Mouse (Mus musculus) CH12.LX (cell line): ENCODE results near the gene Jun. TPM values are rescaled to one million over a fixed set of nuclear protein-coding genes. Genes with fewer than 3 reads are reported as not detected.

ENCODE experiments used
- DNase-seq: peaks from one replicate; pipeline ENCODE4 v3.0.0-alpha.2; 2013; ENCODE audit errors: extremely low read depth
- H3K27ac ChIP-seq: 2 replicates; pipeline ENCODE4 v1.5.1; 2012; ENCODE audit warnings: low read depth, mild to moderate bottlenecking, control low read depth, moderate library complexity; ENCODE audit not compliant: insufficient read depth
- H3K27me3 ChIP-seq: replicated peaks from 2 replicates; pipeline ENCODE3; 2012; ENCODE audit warnings: inconsistent platforms
- H3K36me3 ChIP-seq, 2 experiments: replicated peaks in 1 of 2; 2 replicates each; pipeline versions ENCODE3 to v1.6.1; 2012; ENCODE audit warnings: inconsistent platforms in 1 of 2, low read length in 1 of 2, mild to moderate bottlenecking in 1 of 2, mixed read lengths in 1 of 2, moderate library complexity in 1 of 2; ENCODE audit not compliant: control insufficient read depth in 1 of 2, insufficient read depth in 1 of 2
- H3K4me1 ChIP-seq, 2 experiments: 2 replicates each; pipeline ENCODE4 v1.6.1; 2012; ENCODE audit warnings: inconsistent platforms in 1 of 2, moderate library complexity in 1 of 2; ENCODE audit not compliant: insufficient read depth in 2 of 2, control insufficient read depth in 1 of 2
- H3K4me2 ChIP-seq: 2 replicates; pipeline ENCODE4 v1.6.1; 2012; ENCODE audit warnings: low read depth, mild to moderate bottlenecking, control low read depth; ENCODE audit not compliant: poor library complexity, insufficient read depth, severe bottlenecking
- H3K4me3 ChIP-seq, 3 experiments: fragments of 150-350 bp in 1 of 3; sonication (generic) in 1 of 3; replicated peaks in 1 of 3; 2 replicates each; pipeline versions ENCODE3 to v1.5.1; 2011 to 2012; ENCODE audit warnings: low read depth in 2 of 3, low read length in 2 of 3, mild to moderate bottlenecking in 2 of 3, moderate library complexity in 2 of 3, control low read depth in 1 of 3, improper control_type of control experiment in 1 of 3, inconsistent platforms in 1 of 3, mixed read lengths in 1 of 3; ENCODE audit not compliant: poor library complexity in 1 of 3
- H3K79me2 ChIP-seq: replicated peaks from 2 replicates; pipeline ENCODE4 v1.6.1; 2012; ENCODE audit warnings: mild to moderate bottlenecking, moderate library complexity; ENCODE audit not compliant: control insufficient read depth, poor library complexity, insufficient read depth, severe bottlenecking; ENCODE audit errors: extremely low read depth
- H3K9ac ChIP-seq: 2 replicates; pipeline ENCODE4 v1.6.1; 2012; ENCODE audit warnings: low read depth, mild to moderate bottlenecking, control low read depth, moderate library complexity; ENCODE audit not compliant: insufficient read depth
- H3K9me3 ChIP-seq: replicated peaks from 2 replicates; pipeline ENCODE3; 2012; ENCODE audit warnings: low read length, inconsistent platforms, mixed read lengths
- BHLHE40 ChIP-seq: IDR thresholded peaks from 2 replicates; pipeline ENCODE4 v1.6.1; 2011; ENCODE audit warnings: mild to moderate bottlenecking, low read depth, low read length, improper control_type of control experiment
- CTCF ChIP-seq, 2 experiments: IDR thresholded peaks in 1 of 2; conservative IDR thresholded peaks in 1 of 2; 2 replicates each; pipeline ENCODE4 v1.5.1; 2011 to 2012; ENCODE audit warnings: low read depth in 2 of 2, low read length in 2 of 2, improper control_type of control experiment in 1 of 2, inconsistent platforms in 1 of 2, mild to moderate bottlenecking in 1 of 2, moderate library complexity in 1 of 2
- E2F4 ChIP-seq: IDR thresholded peaks from 2 replicates; pipeline ENCODE4 v1.6.1; 2011; ENCODE audit warnings: low read depth, low read length, improper control_type of control experiment; ENCODE audit not compliant: insufficient replicate concordance
- JUN ChIP-seq: IDR thresholded peaks from 2 replicates; pipeline ENCODE4 v1.6.1; 2011; ENCODE audit warnings: low read depth, mild to moderate bottlenecking, low read length, improper control_type of control experiment, moderate library complexity; ENCODE audit not compliant: insufficient read depth
- JUND ChIP-seq: conservative IDR thresholded peaks from 2 replicates; pipeline ENCODE4 v1.6.1; 2011; ENCODE audit warnings: low read depth, low read length, improper control_type of control experiment
- KAT2A ChIP-seq: IDR thresholded peaks from 2 replicates; pipeline ENCODE4 v1.6.1; 2012; ENCODE audit warnings: low read length, improper control_type of control experiment, inconsistent platforms; ENCODE audit not compliant: insufficient replicate concordance
- PAX5 ChIP-seq: IDR thresholded peaks from 2 replicates; pipeline ENCODE4 v1.6.1; 2012; ENCODE audit warnings: low read length, inconsistent platforms, mixed read lengths
- RAD21 ChIP-seq: IDR thresholded peaks from 2 replicates; pipeline ENCODE4 v1.6.1; 2011; ENCODE audit warnings: low read depth, mild to moderate bottlenecking, low read length, improper control_type of control experiment, moderate library complexity
- SIN3A ChIP-seq: IDR thresholded peaks from 2 replicates; pipeline ENCODE4 v1.6.1; 2012; ENCODE audit warnings: low read length, improper control_type of control experiment, inconsistent platforms
- UBTF ChIP-seq: IDR thresholded peaks from 2 replicates; pipeline ENCODE4 v1.6.1; 2012; ENCODE audit warnings: low read depth, mild to moderate bottlenecking, inconsistent platforms, low read length, improper control_type of control experiment, moderate library complexity
- USF2 ChIP-seq: conservative IDR thresholded peaks from 2 replicates; pipeline ENCODE4 v1.6.1; 2011; ENCODE audit warnings: low read depth, low read length, improper control_type of control experiment
- ZKSCAN1 ChIP-seq: IDR thresholded peaks from 2 replicates; pipeline ENCODE4 v1.6.1; 2012; ENCODE audit warnings: low read depth, inconsistent platforms, low read length, improper control_type of control experiment, borderline replicate concordance
- ZMIZ1 ChIP-seq: IDR thresholded peaks from 2 replicates; pipeline ENCODE4 v1.6.1; 2012; ENCODE audit warnings: low read depth, mild to moderate bottlenecking, inconsistent platforms, low read length, improper control_type of control experiment
- dilution Hi-C: fragments of 300-500 bp; cut with MboI; formaldehyde crosslinking; loops from 2 replicates; pipeline ENCODE4 v1.14.3; 2020; ENCODE audit warnings: low sequenced_read_pairs; ENCODE audit not compliant: extremely low pct_unique_long_range_greater_than_20kb, extremely low pct_ligation_motif_present
- in situ Hi-C: fragments of 300-500 bp; cut with MboI; formaldehyde crosslinking; loops from 3 replicates; pipeline ENCODE4 v1.14.3; 2019; ENCODE audit warnings: low sequenced_read_pairs, low pct_ligation_motif_present, low pct_unique_long_range_greater_than_20kb, mixed read lengths
- polyA plus RNA-seq: library from polyadenylated mRNA; unstranded; fragments of >175 nt; gene quantifications from 2 replicates; pipeline ENCODE4 v1.2.1, GENCODE M21; 2012; ENCODE audit warnings: low read depth; ENCODE audit not compliant: insufficient read length
- total RNA-seq, 2 experiments: library from RNA; depleted of rRNA; stranded (reverse); fragments of 300-350 nt in 1 of 2; fragments of >200 nt in 1 of 2; gene quantifications; 2 replicates each; pipeline ENCODE4 v1.2.3; 2012 to 2014

The Jun gene
- total and polyA plus RNA-seq, 3 experiments, result 7.2 to 15.0 (median 10.4) TPM

DNA sequence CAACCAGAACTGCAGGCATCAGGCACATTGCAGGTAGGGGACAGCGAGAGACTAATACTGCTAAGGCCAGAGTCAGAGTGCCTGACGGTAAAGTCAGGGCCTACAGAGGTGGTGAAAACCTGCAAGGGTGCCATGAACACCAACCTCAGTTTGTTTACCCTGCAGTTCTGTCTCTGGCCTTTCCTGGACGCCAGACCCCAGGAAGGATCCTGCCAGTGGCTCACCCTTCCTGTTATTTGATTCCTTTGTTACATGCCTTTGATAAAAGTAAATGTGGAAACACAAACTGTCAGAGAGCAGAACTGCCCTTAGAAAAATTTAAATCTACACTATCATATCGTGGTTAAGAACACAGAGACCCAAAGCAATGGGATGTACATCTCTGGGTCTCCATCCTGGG is 20.9 kb downstream of the Jun start:
- DNase-seq, result no peak
- in situ Hi-C loops (no loop called here), dilution Hi-C loops (no loop called here)
- Histone ChIP-seq H3K79me2 (no peaks in the 10 kb centered on the region), H3K9ac (no peak overlapping the region), H3K9me3 (no peaks in the 10 kb centered on the region), H3K4me3 (no peak overlapping the region), H3K27me3 (no peaks in the 10 kb centered on the region), H3K36me3 (no peaks in the 10 kb centered on the region), H3K4me1 (peaks cover 0 to 5% of the 10 kb centered on the region in 2 experiments; a peak in 2 of 4 replicates), H3K27ac (no peak overlapping the region), H3K4me2 (no peak overlapping the region)
- TF ChIP-seq PAX5 (no peak), UBTF (no peak)

DNA sequence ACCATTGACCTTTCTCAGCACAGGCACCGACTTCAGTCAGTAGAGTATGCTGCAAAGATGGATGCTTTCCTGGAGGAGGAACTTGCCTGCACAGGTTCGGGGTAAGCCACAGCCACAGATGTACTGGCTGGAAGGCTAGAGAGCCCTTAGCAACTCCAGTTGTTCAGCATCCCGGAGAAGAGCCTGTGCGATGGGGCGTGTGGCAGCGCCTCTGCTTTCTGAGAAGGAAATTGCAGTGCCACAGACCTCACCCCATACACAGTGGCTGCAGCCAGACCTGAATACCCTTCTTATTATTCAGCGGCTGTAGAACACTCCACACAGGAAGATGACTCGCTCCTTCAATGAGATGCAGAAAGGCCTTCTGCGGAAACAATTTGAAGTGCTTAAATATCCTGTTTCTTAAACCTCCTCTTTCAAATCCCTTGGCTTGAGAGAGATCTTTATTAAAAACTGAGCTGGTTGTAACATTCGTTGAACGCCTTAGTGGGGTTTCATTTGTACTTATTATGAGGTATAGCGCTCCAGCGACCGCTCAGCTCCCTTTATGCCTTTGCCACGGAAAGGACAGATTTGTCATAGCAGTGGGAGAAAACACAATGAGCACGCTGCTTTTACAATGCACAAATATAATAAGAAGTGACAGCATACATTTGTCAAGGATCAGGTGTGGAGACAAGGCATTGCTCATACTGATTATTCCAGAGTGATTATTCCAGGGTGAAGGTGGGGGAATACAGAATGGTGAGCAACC is 26.0 kb downstream of the Jun start:
- H3K4me1 ChIP-seq, result peaks cover 0 to 5% of the 10 kb centered on the region in 2 experiments; a peak in 1 of 4 replicates
- no peak overlapping the region for H3K4me3 ChIP-seq
- H3K36me3 ChIP-seq, result no peaks in the 10 kb centered on the region
- no peak overlapping the region for H3K27ac ChIP-seq
- DNase-seq, result no peak
- no peak overlapping the region for H3K9ac ChIP-seq
- dilution Hi-C loops (no loop called here), in situ Hi-C loops (no loop called here)
- H3K27me3 ChIP-seq, result no peaks in the 10 kb centered on the region
- TF ChIP-seq ZKSCAN1 (no peak), JUN (no peak), BHLHE40 (no peak), ZMIZ1 (no peak), RAD21 (no peak), E2F4 (no peak), CTCF (conservative IDR thresholded peaks at IDR 0.05 in 1 of 2, IDR thresholded peaks at IDR 0.05 in 1 of 2; ENCODE audit: low read depth in 2 of 2, low read length in 2 of 2) (no peak), USF2 (no peak), PAX5 (no peak), KAT2A (no peak), UBTF (no peak), JUND (no peak), SIN3A (no peak)
- H3K4me2 ChIP-seq, result no peak overlapping the region
- H3K9me3 ChIP-seq, result no peaks in the 10 kb centered on the region
- no peaks in the 10 kb centered on the region for H3K79me2 ChIP-seq
